Mouse (Mus musculus) testis, adult 10 weeks (tissue): ENCODE results near the gene Igsf1. TPM values are rescaled to one million over a fixed set of nuclear protein-coding genes. Genes with fewer than 3 reads are reported as not detected.

ENCODE experiments used
- polyA plus RNA-seq: library from polyadenylated mRNA; stranded (reverse); fragments of 350-450 nt; fragmentation: Illumina TruSeq; extraction: RNeasy Lipid Tissue Mini Kit (QIAGEN cat#74804); gene quantifications from one replicate; pipeline ENCODE4 v1.2.3, GENCODE M21; 2014; ENCODE audit warnings: low read depth, low replicate concordance

Igsf1 gene
- not detected for polyA plus RNA-seq

GRCm38 (mm10) chrX:49797213-49798019, at the start of gene Igsf1:
Gene Igsf1 (minus strand): TSS chrX:49797749.

GRCm38 (mm10) chrX:49734959-49735358, 62.6 kb downstream of the Igsf1 start, which contains the start of gene Olfr1321:
Gene Olfr1321 (minus strand): TSS chrX:49735059.

Other genes with a start within 250 kb of the Igsf1 start
- not detected for gene Olfr1320, start 125.4 kb downstream of the Igsf1 start, polyA plus RNA-seq
- not detected for gene Olfr1321, start 62.7 kb downstream of the Igsf1 start, polyA plus RNA-seq
- not detected for gene Olfr1322, start 93.7 kb upstream of the Igsf1 start, polyA plus RNA-seq
- gene Olfr1323, start 221.6 kb upstream of the Igsf1 start, polyA plus RNA-seq = not detected